Mouse (Mus musculus) layer of hippocampus, adult 6 months (tissue): ENCODE measurements around the gene Prss12. TPM values are rescaled to one million over a fixed set of nuclear protein-coding genes. Genes with fewer than 3 reads are reported as not detected.

Experiments
- long read RNA-seq, 2 experiments: library from polyadenylated mRNA; unstranded; transcript quantifications; one replicate each; pipeline ENCODE4 v2.0.0; 2019 to 2020
- polyA plus RNA-seq: library from polyadenylated mRNA; unstranded; fragments of <200 nt; fragmentation: Nextera tagmentation; gene quantifications from 2 replicates; pipeline ENCODE4 v1.2.3, GENCODE M21; 2021

The Prss12 gene
- 8.7 and 9.3 TPM in 2 replicates for polyA plus RNA-seq
- long read RNA-seq, experiment 1, transcript Prss12-201 (11 exons, 2,602 nt), result major isoform, 22 of 27 reads
- long read RNA-seq, experiment 1, partial matches to known transcripts, result 4 of 27 reads
- long read RNA-seq, experiment 1, other reads (novel, unspliced or antisense), result 1 of 27 reads
- long read RNA-seq, experiment 2, transcript Prss12-201 (11 exons, 2,602 nt), result major isoform, 93 of 104 reads
- long read RNA-seq, experiment 2, partial matches to known transcripts, result 7 of 104 reads
- long read RNA-seq, experiment 2, other reads (novel, unspliced or antisense), result 4 of 104 reads

GRCm38 (mm10) chr3:123446708-123447537 lies at the start of gene Prss12:
Prss12 (plus strand) TSS chr3:123446913.

Other genes starting within 250 kb of the Prss12 start
- 1.4 and 2.1 TPM in 2 replicates for gene Synpo2, start 210.8 kb upstream of the Prss12 start, polyA plus RNA-seq
- 7.3 and 9.4 TPM in 2 replicates for gene Sec24d, start 179.5 kb upstream of the Prss12 start, polyA plus RNA-seq
- gene Mettl14, start 60.8 kb upstream of the Prss12 start, polyA plus RNA-seq, result 8.4 and 8.7 TPM in 2 replicates
- gene Ndst3, start 243.9 kb downstream of the Prss12 start, polyA plus RNA-seq, result 5.4 and 6.2 TPM in 2 replicates